Mouse (Mus musculus): ENCODE measurements around the gene Tdgf1.

Gene Tdgf1

GRCm38 (mm10) chr9:110914631-110915236, 31.2 kb downstream of the Tdgf1 start:
- no peak for DNase-seq (ENCODE audit: low spot score)

- no peak for DNase-seq (ENCODE audit: low spot score)
Measured at GRCm38 (mm10) chr9:110909371-110909967, 36.5 kb downstream of the Tdgf1 start.

GRCm38 (mm10) chr9:110908631-110909016, 37.3 kb downstream of the Tdgf1 start:
- DNase-seq (ENCODE audit: low spot score), result no peak

GRCm38 (mm10) chr9:110907838-110908630, 37.9 kb downstream of the Tdgf1 start:
- DNase-seq (ENCODE audit: low spot score), result no peak

GRCm38 (mm10) chr9:110907201-110907837, 38.6 kb downstream of the Tdgf1 start:
- no peak for DNase-seq (ENCODE audit: low spot score)

- no peak for DNase-seq (ENCODE audit: low spot score)
Measured at GRCm38 (mm10) chr9:110902271-110902670, 43.7 kb downstream of the Tdgf1 start.

GRCm38 (mm10) chr9:110901204-110901603, 44.8 kb downstream of the Tdgf1 start:
- no peak for DNase-seq (ENCODE audit: low spot score)

- no peak for DNase-seq (ENCODE audit: low spot score)
Measured at GRCm38 (mm10) chr9:110899451-110900008, 46.4 kb downstream of the Tdgf1 start.

- no peak for DNase-seq (ENCODE audit: low spot score)
Measured at GRCm38 (mm10) chr9:110896595-110896994, 49.4 kb downstream of the Tdgf1 start.

- no peak for DNase-seq (ENCODE audit: low spot score)
Measured at GRCm38 (mm10) chr9:110895994-110896393, 50.0 kb downstream of the Tdgf1 start.

- no peak for DNase-seq (ENCODE audit: low spot score)
Measured at GRCm38 (mm10) chr9:110895507-110895906, 50.5 kb downstream of the Tdgf1 start.

- no peak for DNase-seq (ENCODE audit: low spot score)
Measured at GRCm38 (mm10) chr9:110893429-110893828, 52.5 kb downstream of the Tdgf1 start.

GRCm38 (mm10) chr9:110892552-110892951, 53.4 kb downstream of the Tdgf1 start:
- no peak for DNase-seq (ENCODE audit: low spot score)

GRCm38 (mm10) chr9:110891077-110891828, 54.7 kb downstream of the Tdgf1 start:
- no peak for DNase-seq (ENCODE audit: low spot score)

GRCm38 (mm10) chr9:110890026-110890783, 55.8 kb downstream of the Tdgf1 start:
- no peak for DNase-seq (ENCODE audit: low spot score)

Data from retina, embryonic 14.5 days (tissue).